Mouse (Mus musculus) intestine, embryonic 14.5 days (tissue): Measurements from ENCODE around the gene Cmip. TPM values are rescaled to one million over a fixed set of nuclear protein-coding genes. Genes with fewer than 3 reads are reported as not detected.

Source experiments
- ATAC-seq: fragments of 200-750 bp; cut with Nextera tagmentation; replicated peaks from 2 replicates; pipeline ENCODE4 v1.8.0; 2017; ENCODE audit warnings: low read depth, moderate number of reproducible peaks, moderate TSS enrichment, moderate library complexity; ENCODE audit not compliant: low FRiP score, low TSS enrichment
- DNase-seq: peaks from one replicate; pipeline ENCODE4 v3.0.0-alpha.2; 2018; ENCODE audit warnings: low spot score
- H3K27ac ChIP-seq: fragments of 300-500 bp; sonication (generic); 2 replicates; pipeline ENCODE4 v1.5.1; 2014; ENCODE audit warnings: low read depth, mild to moderate bottlenecking, control low read depth
- H3K27me3 ChIP-seq: fragments of 300-500 bp; sonication (generic); replicated peaks from 2 replicates; pipeline ENCODE4 v1.6.1; 2014; ENCODE audit warnings: low read length, control low read depth; ENCODE audit not compliant: control insufficient read depth, insufficient read depth
- H3K36me3 ChIP-seq: fragments of 300-500 bp; sonication (generic); 2 replicates; pipeline ENCODE4 v1.6.1; 2014; ENCODE audit warnings: low read length, control low read depth; ENCODE audit not compliant: control insufficient read depth, insufficient read depth
- H3K4me1 ChIP-seq: fragments of 300-500 bp; sonication (generic); replicated peaks from 2 replicates; pipeline ENCODE4 v1.6.1; 2014; ENCODE audit warnings: low read length, control low read depth, mixed read lengths; ENCODE audit not compliant: control insufficient read depth, insufficient read depth
- H3K4me2 ChIP-seq: fragments of 300-500 bp; sonication (generic); 2 replicates; pipeline ENCODE4 v1.6.1; 2014; ENCODE audit warnings: low read length
- H3K4me3 ChIP-seq: fragments of 300-500 bp; sonication (generic); 2 replicates; pipeline ENCODE4 v1.5.1; 2014; ENCODE audit warnings: low read depth, low read length, control low read depth, mixed read lengths
- H3K9ac ChIP-seq: fragments of 300-500 bp; sonication (generic); 2 replicates; pipeline ENCODE4 v1.6.1; 2014; ENCODE audit warnings: mild to moderate bottlenecking, low read length
- H3K9me3 ChIP-seq: fragments of 300-500 bp; sonication (generic); 2 replicates; pipeline ENCODE4 v1.6.1; 2016; ENCODE audit warnings: low read length, control low read depth; ENCODE audit not compliant: control insufficient read depth
- WGBS: fragments of 180-500 bp; shearing (Covaris S2); extraction: QIAGEN DNeasy Blood & Tissue Kit; methylation state at CpG from one replicate; pipeline ENCODE4 v1.1.7; 2014; 5-methylcytosine and 5-hydroxymethylcytosine counted together
- polyA plus RNA-seq: library from polyadenylated mRNA; unstranded; fragments of >200 nt; fragmentation: Nextera tagmentation; extraction: Ambion mirVana; gene quantifications from 2 replicates; pipeline ENCODE4 v1.2.1, GENCODE M21; 2014

Gene Cmip
- polyA plus RNA-seq, 1 experiment from 2014 or later, result 22.4 TPM

- Histone ChIP-seq H3K4me1 (no peaks in the 10 kb centered on the region), H3K4me2 (no peak overlapping the region), H3K27ac (no peak overlapping the region), H3K36me3 (no peaks in the 10 kb centered on the region), H3K4me3 (no peak overlapping the region), H3K27me3 (no peaks in the 10 kb centered on the region), H3K9me3 (0 out of 2 replicates have a peak, but pooled peaks cover 2% of the 10 kb centered on the region), H3K9ac (no peak overlapping the region)
- DNase-seq, result no peak
- ATAC-seq, result no peak
- 93% methylated on average over 9 of the region's 9 CpGs for WGBS
These were observed 223.1 kb downstream of the Cmip start for GRCm38 (mm10) chr8:117479996-117480395.

- ATAC-seq, result no peak
- no peaks in the 10 kb centered on the region for H3K36me3 ChIP-seq
- no peaks in the 10 kb centered on the region for H3K27me3 ChIP-seq
- H3K9ac ChIP-seq, result no peak overlapping the region
- 70% methylated on average over 5 of the region's 5 CpGs for WGBS
- no peaks in the 10 kb centered on the region for H3K4me1 ChIP-seq
- no peak overlapping the region for H3K4me3 ChIP-seq
- H3K4me2 ChIP-seq, result no peak overlapping the region
- 0 out of 2 replicates have a peak, but pooled peaks cover 2% of the 10 kb centered on the region for H3K9me3 ChIP-seq
- no peak for DNase-seq
- no peak overlapping the region for H3K27ac ChIP-seq
These were observed 223.7 kb downstream of the Cmip start for GRCm38 (mm10) chr8:117480516-117480915.

GRCm38 (mm10) chr8:117481830-117482229 is 225.0 kb downstream of the Cmip start:
- WGBS, result 77% methylated on average over 5 of the region's 5 CpGs
- Histone ChIP-seq H3K4me1 (no peaks in the 10 kb centered on the region), H3K4me2 (no peak overlapping the region), H3K4me3 (no peak overlapping the region), H3K36me3 (no peaks in the 10 kb centered on the region), H3K9ac (no peak overlapping the region), H3K27me3 (no peaks in the 10 kb centered on the region), H3K27ac (no peak overlapping the region), H3K9me3 (0 out of 2 replicates have a peak, but pooled peaks cover 2% of the 10 kb centered on the region)
- DNase-seq (no peak), ATAC-seq (no peak)

- ATAC-seq (no peak), DNase-seq (no peak)
- Histone ChIP-seq H3K36me3 (no peaks in the 10 kb centered on the region), H3K27ac (no peak overlapping the region), H3K9me3 (0 out of 2 replicates have a peak, but pooled peaks cover 2% of the 10 kb centered on the region), H3K4me1 (no peaks in the 10 kb centered on the region), H3K9ac (no peak overlapping the region), H3K4me3 (no peak overlapping the region), H3K4me2 (no peak overlapping the region), H3K27me3 (no peaks in the 10 kb centered on the region)
- WGBS, result 85% methylated on average over 8 of the region's 8 CpGs
These were observed 227.9 kb downstream of the Cmip start for GRCm38 (mm10) chr8:117484731-117485130.

- H3K4me1 ChIP-seq, result no peaks in the 10 kb centered on the region
- H3K4me3 ChIP-seq, result no peak overlapping the region
- 56% methylated on average over 1 of the region's 1 CpGs for WGBS
- H3K36me3 ChIP-seq, result no peaks in the 10 kb centered on the region
- ATAC-seq (no peak), DNase-seq (no peak)
- H3K27ac ChIP-seq, result no peak overlapping the region
- H3K9me3 ChIP-seq, result no peaks in the 10 kb centered on the region
- H3K9ac ChIP-seq, result no peak overlapping the region
- H3K4me2 ChIP-seq, result no peak overlapping the region
- H3K27me3 ChIP-seq, result no peaks in the 10 kb centered on the region
These were observed 228.5 kb downstream of the Cmip start for GRCm38 (mm10) chr8:117485316-117485715.

- no peak overlapping the region for H3K9ac ChIP-seq
- ATAC-seq, result no peak
- no peak overlapping the region for H3K27ac ChIP-seq
- H3K4me2 ChIP-seq, result no peak overlapping the region
- peaks cover 6% of the 10 kb centered on the region for H3K27me3 ChIP-seq
- WGBS, result 88% methylated on average over 10 of the region's 10 CpGs
- no peaks in the 10 kb centered on the region for H3K36me3 ChIP-seq
- no peaks in the 10 kb centered on the region for H3K9me3 ChIP-seq
- no peaks in the 10 kb centered on the region for H3K4me1 ChIP-seq
- no peak for DNase-seq
- no peak overlapping the region for H3K4me3 ChIP-seq
These were observed 231.6 kb downstream of the Cmip start for GRCm38 (mm10) chr8:117488246-117489005.

- 20% methylated on average over 9 of the region's 9 CpGs for WGBS
- Histone ChIP-seq H3K36me3 (no peaks in the 10 kb centered on the region), H3K27me3 (peaks cover 24% of the 10 kb centered on the region), H3K4me2 (no peak overlapping the region), H3K4me3 (no peak overlapping the region), H3K9me3 (no peaks in the 10 kb centered on the region), H3K4me1 (no peaks in the 10 kb centered on the region), H3K27ac (no peak overlapping the region), H3K9ac (no peak overlapping the region)
- DNase-seq (no peak), ATAC-seq (no peak)
These were observed 236.7 kb downstream of the Cmip start for GRCm38 (mm10) chr8:117493543-117493942.

- H3K4me2 ChIP-seq, result no peak overlapping the region
- H3K9ac ChIP-seq, result no peak overlapping the region
- ATAC-seq (no peak), DNase-seq (no peak)
- no peak overlapping the region for H3K27ac ChIP-seq
- H3K9me3 ChIP-seq, result no peaks in the 10 kb centered on the region
- no peaks in the 10 kb centered on the region for H3K36me3 ChIP-seq
- H3K4me1 ChIP-seq, result no peaks in the 10 kb centered on the region
- peaks cover 33% of the 10 kb centered on the region for H3K27me3 ChIP-seq
- WGBS, result 76% methylated on average over 2 of the region's 2 CpGs
- H3K4me3 ChIP-seq, result no peak overlapping the region
These were observed 238.0 kb downstream of the Cmip start for GRCm38 (mm10) chr8:117494874-117495273.
